Mouse (Mus musculus) neural tube, embryonic 13.5 days (tissue): ENCODE results near the gene Nrcam. TPM values are rescaled to one million over a fixed set of nuclear protein-coding genes. Genes with fewer than 3 reads are reported as not detected.

Experiments
- ATAC-seq: fragments of 200-750 bp; cut with Nextera tagmentation; 2 replicates; pipeline ENCODE4 v1.8.0; 2017; ENCODE audit warnings: low read depth, mild to moderate bottlenecking, moderate TSS enrichment, moderate library complexity
- H3K27ac ChIP-seq: fragments of 300-500 bp; sonication (generic); replicated peaks from 2 replicates; pipeline ENCODE4 v1.5.1; 2015; ENCODE audit warnings: moderate library complexity, mild to moderate bottlenecking, inconsistent platforms
- H3K27me3 ChIP-seq: fragments of 300-500 bp; sonication (generic); 2 replicates; pipeline ENCODE4 v1.6.1; 2015; ENCODE audit warnings: mild to moderate bottlenecking, inconsistent platforms
- H3K36me3 ChIP-seq: fragments of 300-500 bp; sonication (generic); 2 replicates; pipeline ENCODE4 v1.6.1; 2015; ENCODE audit warnings: mild to moderate bottlenecking, inconsistent platforms
- H3K4me1 ChIP-seq: fragments of 300-500 bp; sonication (generic); replicated peaks from 2 replicates; pipeline ENCODE4 v1.6.1; 2015; ENCODE audit warnings: inconsistent platforms
- H3K4me2 ChIP-seq: fragments of 300-500 bp; sonication (generic); 2 replicates; pipeline ENCODE4 v1.6.1; 2015; ENCODE audit warnings: inconsistent platforms, mild to moderate bottlenecking, moderate library complexity
- H3K4me3 ChIP-seq: fragments of 300-500 bp; sonication (generic); 2 replicates; pipeline ENCODE4 v1.5.1; 2015; ENCODE audit warnings: mild to moderate bottlenecking, inconsistent platforms
- H3K9ac ChIP-seq: fragments of 300-500 bp; sonication (generic); 2 replicates; pipeline ENCODE4 v1.6.1; 2015; ENCODE audit warnings: moderate library complexity, mild to moderate bottlenecking, inconsistent platforms
- H3K9me3 ChIP-seq: fragments of 300-500 bp; sonication (generic); 2 replicates; pipeline ENCODE4 v1.6.1; 2016; ENCODE audit warnings: inconsistent platforms
- WGBS: fragments of 180-500 bp; shearing (Covaris S2); methylation state at CpG from one replicate; pipeline ENCODE4 v1.1.7; 2015; 5-methylcytosine and 5-hydroxymethylcytosine counted together
- polyA plus RNA-seq: library from polyadenylated mRNA; unstranded; fragments of >200 nt; fragmentation: Nextera tagmentation; extraction: Ambion mirVana; gene quantifications from 2 replicates; pipeline ENCODE4 v1.2.1, GENCODE M21; 2015

Nrcam gene
- polyA plus RNA-seq, 1 experiment from 2014 or later = 110 TPM

DNA sequence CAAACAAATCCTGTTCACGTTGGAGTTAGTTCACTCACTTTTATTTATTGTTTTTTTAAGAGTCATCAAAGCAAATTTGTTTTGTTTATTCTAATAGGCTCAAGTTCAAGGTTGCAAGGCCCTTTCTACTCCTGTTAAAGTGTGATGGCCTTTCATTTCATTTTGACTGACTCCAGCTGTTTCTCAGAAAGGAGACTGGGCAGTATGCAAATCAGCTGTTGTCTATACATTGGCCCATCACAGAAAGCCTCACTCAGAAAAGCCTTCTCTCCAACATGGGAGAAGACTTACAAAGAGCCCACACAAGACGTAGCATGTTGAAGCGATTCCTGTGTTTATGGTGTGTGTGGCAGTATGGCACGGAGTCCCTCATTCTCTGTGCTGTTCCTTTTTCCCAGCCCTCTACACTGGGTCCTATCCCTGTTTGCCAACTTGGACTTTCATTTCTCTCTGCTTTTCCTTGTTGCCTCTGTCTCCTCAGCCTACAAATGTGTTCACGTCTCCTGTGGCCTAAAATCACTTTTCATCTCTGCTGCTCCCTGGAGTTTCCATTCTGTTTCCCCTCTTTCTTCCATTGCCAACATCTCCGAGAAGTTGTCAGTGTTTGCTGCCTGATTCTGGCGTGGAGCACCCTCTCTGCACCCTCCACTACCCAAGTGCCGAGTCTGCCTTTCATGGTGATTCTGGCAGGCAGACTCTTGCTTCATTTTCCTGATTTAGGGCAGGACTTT lies 49.9 kb downstream of the Nrcam start:
- H3K9me3 ChIP-seq = no peaks in the 10 kb centered on the region
- H3K27ac ChIP-seq = no peak overlapping the region
- 61% methylated on average over 8 of the region's 8 CpGs for WGBS
- H3K4me2 ChIP-seq = no peak overlapping the region
- H3K4me3 ChIP-seq = no peak overlapping the region
- ATAC-seq = no peak
- H3K4me1 ChIP-seq = peaks cover 7% of the 10 kb centered on the region
- H3K27me3 ChIP-seq = no peaks in the 10 kb centered on the region
- H3K36me3 ChIP-seq = no peaks in the 10 kb centered on the region
- H3K9ac ChIP-seq = no peak overlapping the region

DNA sequence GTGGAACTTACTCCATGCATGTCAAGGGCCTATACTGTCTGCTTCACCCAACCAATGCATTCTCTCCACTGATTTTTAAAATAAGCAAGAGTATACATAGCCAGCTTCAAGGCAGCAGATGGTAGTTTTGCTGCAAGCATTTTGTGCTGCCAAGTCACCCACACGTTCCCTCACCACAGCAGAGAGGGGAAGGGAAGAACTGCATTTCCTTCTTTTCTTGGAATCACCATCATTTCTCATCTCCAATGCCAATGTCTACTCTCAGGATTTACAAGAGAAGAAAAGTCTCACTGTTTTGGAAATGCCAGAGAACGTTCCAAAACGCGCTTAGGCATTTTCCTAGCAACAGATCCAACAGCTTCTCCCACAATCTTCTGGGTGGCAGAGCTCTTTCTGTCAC lies 52.1 kb downstream of the Nrcam start:
- Histone ChIP-seq H3K4me3 (no peak overlapping the region), H3K27me3 (no peaks in the 10 kb centered on the region), H3K36me3 (no peaks in the 10 kb centered on the region), H3K4me1 (peaks cover 14% of the 10 kb centered on the region), H3K9ac (no peak overlapping the region), H3K4me2 (no peak overlapping the region), H3K27ac (0 out of 2 replicates have a peak overlapping the region, but pooled peaks have one; percentile 28), H3K9me3 (no peaks in the 10 kb centered on the region)
- no peak for ATAC-seq
- WGBS = 88% methylated on average over 4 of the region's 4 CpGs

DNA sequence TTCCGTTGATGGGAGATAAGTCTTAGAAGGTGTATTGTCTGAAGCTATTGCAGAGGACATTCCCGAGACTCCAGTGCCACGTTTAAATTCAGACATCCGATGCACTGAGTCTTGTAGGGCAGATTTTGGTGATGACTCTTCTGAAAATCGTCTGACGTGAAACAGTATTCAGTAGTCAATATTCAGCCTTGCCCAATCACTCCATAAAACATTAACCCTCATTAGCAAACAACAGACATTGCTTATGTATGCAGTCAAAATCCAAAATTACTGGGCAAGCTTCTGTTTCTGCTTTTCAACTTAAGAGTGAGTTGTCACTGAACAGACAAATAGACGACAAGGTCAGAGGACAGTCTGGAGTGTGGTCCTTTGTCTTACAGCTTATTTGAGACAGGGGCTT lies 57.7 kb downstream of the Nrcam start:
- H3K9me3 ChIP-seq = no peaks in the 10 kb centered on the region
- H3K4me3 ChIP-seq = no peak overlapping the region
- peak; percentile 20; the same call in 1 of the 2 replicates for ATAC-seq
- H3K27ac ChIP-seq = no peak overlapping the region
- no peak overlapping the region for H3K4me2 ChIP-seq
- peaks cover 21% of the 10 kb centered on the region for H3K4me1 ChIP-seq
- no peaks in the 10 kb centered on the region for H3K27me3 ChIP-seq
- H3K9ac ChIP-seq = no peak overlapping the region
- 26% methylated on average over 7 of the region's 7 CpGs for WGBS
- no peaks in the 10 kb centered on the region for H3K36me3 ChIP-seq

DNA sequence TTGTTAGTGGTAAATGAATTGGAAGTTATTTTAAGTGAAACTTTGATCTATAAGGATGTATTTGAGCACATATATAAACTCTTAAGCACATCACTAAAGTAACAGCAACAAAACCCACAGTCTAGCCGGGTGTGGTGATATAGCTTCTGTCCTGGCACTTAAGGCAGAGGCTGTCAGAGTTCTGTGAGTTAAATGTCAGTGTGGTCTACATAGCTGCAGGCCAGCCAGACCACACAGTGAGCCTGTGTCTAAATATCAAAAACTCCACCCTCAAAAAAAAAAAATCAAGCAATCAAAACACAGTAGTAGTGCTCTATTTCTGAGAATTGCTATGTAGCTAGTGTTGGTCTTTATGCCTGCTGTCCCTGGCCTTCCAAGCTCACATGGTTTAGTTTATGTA lies 59.5 kb downstream of the Nrcam start:
- Histone ChIP-seq H3K9ac (no peak overlapping the region), H3K4me3 (no peak overlapping the region), H3K4me2 (no peak overlapping the region), H3K27me3 (no peaks in the 10 kb centered on the region), H3K27ac (no peak overlapping the region), H3K4me1 (peaks cover 27% of the 10 kb centered on the region), H3K36me3 (no peaks in the 10 kb centered on the region), H3K9me3 (no peaks in the 10 kb centered on the region)
- WGBS = 14% methylated on average over 1 of the region's 1 CpGs
- no peak for ATAC-seq

DNA sequence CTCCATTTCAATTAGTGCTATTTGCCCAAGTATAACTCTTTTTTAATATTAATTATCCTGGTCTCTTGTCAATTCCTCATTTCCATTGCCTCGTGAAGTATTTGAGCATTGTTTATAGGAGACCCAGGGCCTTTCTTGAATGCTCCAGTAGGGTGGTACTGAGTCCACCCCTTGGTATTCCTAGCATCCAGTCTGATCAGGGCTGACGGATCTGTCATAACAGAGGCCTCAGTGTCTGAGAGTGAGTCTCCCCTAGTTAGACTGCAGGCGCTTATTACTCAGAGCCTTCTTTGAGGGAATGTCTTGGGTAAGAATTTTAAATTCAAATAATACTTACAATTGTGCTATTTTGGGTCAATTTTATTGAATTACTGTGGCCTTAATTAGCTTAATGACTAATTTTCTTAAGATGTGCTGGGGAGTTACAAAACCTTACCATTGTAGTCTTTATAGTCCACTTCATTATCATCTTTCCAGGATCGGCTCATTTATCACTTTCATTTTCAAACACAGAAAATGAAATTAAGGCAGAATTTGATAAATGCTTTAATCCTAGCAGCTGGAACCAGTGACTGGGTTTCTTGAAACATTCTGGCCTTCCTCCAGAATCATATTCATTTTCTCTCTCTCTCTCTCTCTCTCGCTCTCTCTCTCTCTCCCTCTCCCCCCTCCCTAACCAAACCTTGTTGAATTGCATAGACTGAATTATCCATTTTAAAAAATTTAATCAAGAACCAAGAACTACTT lies 61.9 kb downstream of the Nrcam start:
- H3K9me3 ChIP-seq = no peaks in the 10 kb centered on the region
- WGBS = 79% methylated on average over 5 of the region's 5 CpGs
- ATAC-seq = no peak
- H3K36me3 ChIP-seq = no peaks in the 10 kb centered on the region
- no peaks in the 10 kb centered on the region for H3K27me3 ChIP-seq
- no peak overlapping the region for H3K9ac ChIP-seq
- H3K4me2 ChIP-seq = no peak overlapping the region
- H3K27ac ChIP-seq = no peak overlapping the region
- no peak overlapping the region for H3K4me3 ChIP-seq
- peaks cover 24% of the 10 kb centered on the region for H3K4me1 ChIP-seq

DNA sequence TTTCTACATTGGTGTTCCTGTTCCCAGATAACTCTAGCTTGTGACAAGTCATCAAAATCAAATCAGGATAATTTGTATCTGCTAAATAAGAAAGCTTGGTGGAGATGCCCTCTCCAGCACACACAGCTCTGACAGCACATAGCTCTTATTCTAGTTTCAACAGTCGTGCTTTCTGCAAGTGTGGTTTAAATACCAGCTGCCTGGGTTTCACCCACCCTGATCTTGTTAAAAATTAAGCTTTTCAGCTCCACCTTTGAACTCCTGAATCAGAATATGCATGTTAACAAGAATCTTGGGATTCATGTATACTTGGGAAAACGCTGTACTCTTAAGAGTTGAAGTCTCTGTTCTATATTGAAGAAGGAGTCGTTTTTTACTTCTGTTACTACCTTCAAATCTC lies 66.2 kb downstream of the Nrcam start:
- no peak for ATAC-seq
- 76% methylated on average over 3 of the region's 3 CpGs for WGBS
- no peak overlapping the region for H3K4me3 ChIP-seq
- peaks cover 14% of the 10 kb centered on the region for H3K4me1 ChIP-seq
- H3K4me2 ChIP-seq = no peak overlapping the region
- H3K9me3 ChIP-seq = no peaks in the 10 kb centered on the region
- H3K36me3 ChIP-seq = no peaks in the 10 kb centered on the region
- no peak overlapping the region for H3K9ac ChIP-seq
- H3K27ac ChIP-seq = no peak overlapping the region
- no peaks in the 10 kb centered on the region for H3K27me3 ChIP-seq

DNA sequence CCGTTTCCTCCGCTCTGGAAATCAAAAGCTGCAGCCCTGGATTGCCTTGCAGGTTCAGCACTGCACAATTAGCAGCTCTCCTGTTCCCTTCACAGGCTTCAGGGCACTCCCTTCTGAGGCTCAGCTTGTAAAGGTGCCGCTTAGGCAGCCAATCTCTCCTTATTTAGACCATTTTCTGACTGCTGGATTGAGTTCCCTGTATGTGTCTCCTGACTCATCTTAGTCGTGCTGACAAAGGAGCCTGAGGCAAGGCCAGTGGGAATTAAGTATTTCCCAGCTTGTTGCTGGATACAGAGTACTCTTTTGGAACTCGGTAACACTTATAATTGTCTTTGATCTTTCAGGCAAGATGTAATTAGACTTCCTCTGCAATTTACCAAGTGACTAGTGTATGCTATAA lies 69.1 kb downstream of the Nrcam start:
- Histone ChIP-seq H3K9me3 (no peaks in the 10 kb centered on the region), H3K4me2 (no peak overlapping the region), H3K36me3 (no peaks in the 10 kb centered on the region), H3K27me3 (no peaks in the 10 kb centered on the region), H3K4me1 (peaks cover 28% of the 10 kb centered on the region), H3K9ac (no peak overlapping the region), H3K4me3 (no peak overlapping the region), H3K27ac (0 out of 2 replicates have a peak overlapping the region, but pooled peaks have one; percentile 23)
- no peak for ATAC-seq
- 32% methylated on average over 5 of the region's 5 CpGs for WGBS

DNA sequence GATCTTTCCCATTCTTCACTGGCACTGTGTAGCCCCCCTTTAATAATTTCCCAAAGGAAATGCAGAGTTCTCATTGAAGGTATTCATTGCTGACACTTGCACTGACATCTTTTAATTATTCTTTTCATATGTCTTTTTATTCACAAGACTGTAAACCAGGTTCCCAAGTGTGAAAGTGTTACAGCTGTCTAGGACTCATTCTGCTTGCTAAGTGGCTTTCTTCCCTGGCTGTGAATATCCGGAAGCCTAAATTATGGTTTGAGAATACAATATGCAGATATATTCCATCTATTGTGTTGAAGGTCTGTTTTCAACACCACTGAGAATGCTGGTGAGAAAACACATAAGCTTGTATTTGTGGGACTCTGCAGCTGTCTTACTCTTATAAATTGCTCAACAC lies 73.4 kb downstream of the Nrcam start:
- WGBS = 44% methylated on average over 1 of the region's 1 CpGs
- Histone ChIP-seq H3K4me2 (no peak overlapping the region), H3K9me3 (no peaks in the 10 kb centered on the region), H3K27ac (peak overlapping the region; percentile 86), H3K27me3 (no peaks in the 10 kb centered on the region), H3K36me3 (no peaks in the 10 kb centered on the region), H3K9ac (no peak overlapping the region), H3K4me1 (peaks cover 34% of the 10 kb centered on the region), H3K4me3 (no peak overlapping the region)
- ATAC-seq = no peak

DNA sequence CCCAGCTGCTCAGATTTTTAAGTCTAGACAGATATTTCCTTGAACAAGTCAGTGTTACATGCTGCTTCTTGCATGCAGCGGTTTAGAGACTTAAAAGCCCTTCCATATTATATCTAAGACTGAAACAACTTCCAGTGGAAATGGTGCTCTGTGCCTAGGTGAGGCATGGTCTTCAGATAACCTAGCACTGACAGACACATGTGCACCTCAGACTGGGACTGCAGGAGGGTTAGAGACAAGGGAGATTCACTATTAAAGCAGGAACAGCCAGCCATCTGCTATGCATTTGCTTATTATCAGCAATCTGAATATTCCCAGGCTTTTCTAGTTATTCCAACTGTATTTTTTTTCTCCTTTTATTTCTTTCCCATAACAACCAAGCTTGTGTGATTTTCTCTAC lies 74.6 kb downstream of the Nrcam start:
- Histone ChIP-seq H3K9me3 (no peaks in the 10 kb centered on the region), H3K9ac (no peak overlapping the region), H3K4me2 (no peak overlapping the region), H3K4me1 (peaks cover 29% of the 10 kb centered on the region), H3K27me3 (no peaks in the 10 kb centered on the region), H3K4me3 (no peak overlapping the region), H3K36me3 (no peaks in the 10 kb centered on the region), H3K27ac (peak overlapping the region; percentile 86)
- WGBS = 83% methylated on average over 1 of the region's 1 CpGs
- peak; percentile 66; the same call in 1 of the 2 replicates for ATAC-seq

DNA sequence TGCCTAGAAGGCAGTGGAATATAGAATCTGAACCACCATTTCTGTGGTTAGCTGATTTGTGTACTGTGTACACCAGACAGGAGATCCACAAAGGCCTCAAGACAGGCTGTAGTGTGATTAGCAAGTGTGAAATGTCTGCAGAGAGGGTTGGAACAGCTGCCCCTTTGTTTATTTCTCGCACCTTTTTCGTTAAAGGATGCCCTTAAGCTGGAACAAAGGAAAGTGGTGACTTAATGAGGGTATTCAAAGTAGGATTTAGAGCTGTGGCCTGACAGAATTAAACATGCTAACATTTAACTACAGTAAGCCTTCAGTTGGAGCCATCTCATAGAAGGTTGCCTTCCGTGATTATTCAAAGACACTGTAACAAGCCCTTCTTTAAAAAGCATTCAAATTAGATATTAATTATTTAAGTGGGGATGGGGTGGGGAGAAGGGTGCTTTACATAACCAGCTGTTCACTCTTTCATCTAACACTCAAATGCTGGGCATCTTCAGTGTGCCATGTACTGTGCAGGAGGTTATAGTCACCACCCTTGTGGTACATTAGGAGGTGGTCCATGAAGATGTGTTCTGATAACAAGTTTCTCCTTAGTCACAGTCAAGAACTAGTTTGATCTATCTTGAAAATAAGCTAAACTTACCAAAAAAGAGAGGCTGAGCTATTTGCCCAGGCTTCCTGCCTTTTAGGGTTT lies 75.2 kb downstream of the Nrcam start:
- Histone ChIP-seq H3K27ac (peak overlapping the region; percentile 86), H3K4me2 (no peak overlapping the region), H3K27me3 (no peaks in the 10 kb centered on the region), H3K4me1 (peaks cover 29% of the 10 kb centered on the region), H3K36me3 (no peaks in the 10 kb centered on the region), H3K9ac (no peak overlapping the region), H3K9me3 (no peaks in the 10 kb centered on the region), H3K4me3 (no peak overlapping the region)
- peak; percentile 80 for ATAC-seq
- WGBS = 8% methylated on average over 3 of the region's 3 CpGs

DNA sequence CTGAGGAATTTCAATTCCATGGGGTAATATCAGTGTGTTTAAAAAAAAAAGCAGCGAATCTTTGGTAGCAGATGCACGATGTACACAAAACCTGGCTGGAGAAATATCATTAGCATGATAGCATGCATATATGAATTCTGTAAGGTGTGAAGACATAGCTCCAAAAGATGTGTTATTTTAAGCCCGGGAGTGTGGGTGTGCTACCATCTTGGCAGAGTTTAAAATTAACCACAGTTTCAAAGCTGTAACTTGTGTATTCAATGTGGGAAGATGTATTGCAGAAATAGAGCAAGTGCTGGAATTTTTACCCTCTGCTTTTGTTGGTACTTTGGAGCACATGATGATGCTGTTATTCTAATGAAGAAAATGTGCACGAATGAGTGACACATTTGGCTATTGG lies 81.1 kb downstream of the Nrcam start:
- Histone ChIP-seq H3K27ac (no peak overlapping the region), H3K4me2 (no peak overlapping the region), H3K4me1 (no peaks in the 10 kb centered on the region), H3K36me3 (no peaks in the 10 kb centered on the region), H3K4me3 (no peak overlapping the region), H3K9me3 (no peaks in the 10 kb centered on the region), H3K27me3 (no peaks in the 10 kb centered on the region), H3K9ac (no peak overlapping the region)
- ATAC-seq = no peak
- WGBS = 78% methylated on average over 4 of the region's 4 CpGs

DNA sequence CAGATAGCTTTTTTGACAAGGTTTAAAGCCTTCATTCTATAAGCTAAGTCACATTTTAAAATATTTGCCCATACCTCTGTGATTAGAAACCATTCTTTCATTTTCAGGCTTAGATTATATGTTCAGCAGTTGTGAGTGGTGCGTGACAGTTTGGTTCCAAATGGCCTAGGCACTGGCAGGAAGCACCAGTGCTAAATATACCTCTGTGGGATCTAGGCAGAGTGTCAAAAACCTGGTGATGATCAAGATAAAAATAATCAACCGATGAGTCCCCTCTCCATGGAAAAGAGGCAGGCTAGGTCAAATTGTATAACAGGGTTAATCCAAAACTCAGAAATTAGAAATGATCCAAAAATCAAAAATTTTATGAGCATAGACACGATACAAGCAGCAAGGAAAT lies 82.3 kb downstream of the Nrcam start:
- Histone ChIP-seq H3K36me3 (no peaks in the 10 kb centered on the region), H3K9me3 (no peaks in the 10 kb centered on the region), H3K4me1 (no peaks in the 10 kb centered on the region), H3K4me3 (no peak overlapping the region), H3K4me2 (no peak overlapping the region), H3K27me3 (no peaks in the 10 kb centered on the region), H3K9ac (no peak overlapping the region), H3K27ac (no peak overlapping the region)
- no peak for ATAC-seq
- 90% methylated on average over 3 of the region's 3 CpGs for WGBS
